Mouse (Mus musculus): ENCODE measurements around the gene Ddx3y.
A peak's percentile ranks its signal among the peaks of the same experiment; 100 is the strongest.

Ddx3y gene

DNA sequence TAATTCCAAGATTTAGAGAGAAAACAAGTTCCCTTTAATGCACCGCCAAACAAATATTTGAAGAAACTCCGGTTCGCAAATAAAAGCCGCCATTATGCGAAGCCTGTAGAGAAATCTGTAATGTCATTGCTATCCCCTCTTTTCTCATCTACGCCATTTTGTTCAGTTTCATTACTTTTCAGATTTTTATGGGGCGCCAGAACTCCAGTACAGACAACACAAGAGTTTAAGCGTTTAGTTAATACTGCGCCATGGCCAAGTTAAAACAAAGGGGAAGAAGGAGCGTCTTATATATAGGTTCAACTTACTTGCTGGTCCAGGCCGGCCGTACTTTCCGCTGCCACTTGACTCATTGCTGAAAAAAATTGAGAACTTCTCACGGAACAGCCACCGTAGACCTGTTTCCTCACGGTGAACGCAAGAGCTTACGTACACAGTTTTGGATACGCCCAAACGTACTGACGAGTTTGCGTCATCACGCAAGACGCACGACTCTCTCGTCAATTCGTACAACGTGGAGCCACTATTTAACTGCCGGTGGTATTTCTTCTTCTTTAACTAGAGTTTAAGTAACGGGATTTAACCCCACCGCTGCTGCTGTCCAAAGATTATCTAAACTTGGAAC, at the start of gene Ddx3y:
Gene Ddx3y, minus strand, starts transcription at position 459 of the 625 bp plus-strand sequence.
- DNase-seq (ENCODE audit: low spot score in 2 of 2): peak in 1 of 2 experiments; percentile 80

DNA sequence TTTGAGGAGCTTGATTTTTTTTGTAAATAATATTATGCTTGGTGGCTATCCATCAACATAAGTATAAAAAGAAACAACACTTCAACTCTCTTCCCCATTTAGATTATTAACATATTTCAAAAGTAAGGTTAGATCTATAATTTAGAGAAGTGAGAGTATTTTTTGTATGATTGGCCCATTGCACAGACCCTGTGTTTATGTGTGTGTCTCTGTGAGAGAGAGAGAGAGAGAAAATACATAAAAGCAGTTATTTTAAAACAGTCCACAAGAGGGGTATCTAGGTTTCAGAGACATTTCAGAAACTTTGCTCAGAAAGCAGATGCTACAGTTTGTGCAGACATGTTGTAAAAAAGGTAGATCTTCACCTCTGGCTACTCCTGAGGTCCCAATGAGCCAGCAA, 7.3 kb upstream of the Ddx3y start:
- no peak for DNase-seq (ENCODE audit: low spot score in 2 of 2)

- peak in 1 of 2 experiments; percentile 8 for DNase-seq (ENCODE audit: low spot score in 2 of 2)
Observed at GRCm38 (mm10) chrY:1285735-1286134, 694 bp downstream of the Ddx3y start.

DNA sequence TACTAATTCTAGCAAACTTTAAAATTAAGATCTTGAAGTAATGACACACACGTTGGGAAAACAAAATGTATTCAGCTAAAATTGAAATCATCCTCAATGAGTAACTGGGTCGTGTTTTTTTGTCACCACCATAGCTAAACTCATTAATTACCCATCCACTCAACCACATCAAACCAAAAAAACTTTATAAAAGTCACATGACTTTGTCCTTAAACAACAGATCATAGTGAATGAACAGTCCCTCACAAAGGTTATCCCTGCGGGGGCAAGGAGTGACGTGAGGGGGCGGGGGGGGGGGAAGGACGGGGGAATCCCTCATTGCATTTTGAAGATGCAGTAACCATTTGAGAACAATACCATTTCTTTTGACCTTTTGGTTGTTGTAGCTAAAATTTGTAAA, 40.3 kb downstream of the Ddx3y start:
- DNase-seq (ENCODE audit: low spot score in 2 of 2): no peak

- peak in 1 of 2 experiments; percentile 82 for DNase-seq (ENCODE audit: low spot score in 2 of 2)
Observed at GRCm38 (mm10) chrY:1245426-1245863, 41.0 kb downstream of the Ddx3y start, which contains the start of gene Uty. TSS of gene Uty (minus strand) at chrY:1245759.

DNA sequence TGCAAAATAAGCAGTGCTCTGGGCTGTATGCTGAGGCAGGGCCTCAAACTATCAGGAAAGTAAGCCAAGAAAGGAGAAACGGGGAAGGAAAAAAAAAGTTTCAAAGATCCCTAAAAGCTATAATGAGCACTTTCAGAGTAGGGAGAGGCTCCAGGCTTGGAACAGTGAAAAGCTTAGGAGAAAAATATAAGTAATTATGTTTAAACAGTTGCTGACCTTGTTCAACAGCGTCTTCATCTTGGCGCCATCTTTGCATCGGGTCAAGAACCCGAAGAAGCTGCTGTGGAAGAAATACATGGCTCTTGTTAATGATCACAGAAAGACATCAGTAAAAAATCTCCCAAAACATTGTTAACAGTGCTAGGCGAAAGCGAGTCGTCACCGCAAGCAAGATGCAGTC, 41.5 kb downstream of the Ddx3y start:
- DNase-seq (ENCODE audit: low spot score in 2 of 2): no peak

GRCm38 (mm10) chrY:1244421-1244820, 42.0 kb downstream of the Ddx3y start:
- DNase-seq (ENCODE audit: low spot score in 2 of 2): no peak

DNA sequence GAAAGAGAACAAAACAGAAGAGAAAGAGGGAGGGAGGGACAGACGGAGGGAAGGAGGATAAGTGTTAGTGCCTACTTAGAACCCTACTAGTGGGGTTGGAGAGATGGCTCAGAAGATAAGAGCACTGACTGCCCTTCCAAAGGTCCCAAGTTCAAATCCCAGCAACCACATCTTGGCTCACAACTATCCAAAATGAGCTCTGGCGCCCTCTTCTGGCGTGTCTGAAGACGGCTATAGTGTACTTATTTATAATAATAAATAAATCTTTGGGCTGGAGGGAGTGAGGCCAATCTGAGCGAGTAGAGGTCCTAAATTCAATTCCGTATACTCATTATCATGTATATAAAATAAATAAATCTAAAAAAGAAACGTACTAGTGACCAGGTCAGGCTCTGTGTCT, 66.4 kb downstream of the Ddx3y start:
- DNase-seq (ENCODE audit: low spot score in 2 of 2): no peak

All from heart, adult 9 months (tissue).